ENCODE assay signal across 17 mouse cellular contexts in genomic region chr12:72674079-72674797, GRCm38 (mm10). TPM values are rescaled to one million over a fixed set of nuclear protein-coding genes. Genes with fewer than 3 reads are reported as not detected.
DNase-seq lines count a peak whose midpoint lies in the region; ATAC-seq and TF ChIP-seq lines count a peak whose summit lies in the region.
"Had no signal": no experiment of that assay in that cellular context is flagged by ENCODE, and none has a peak within 500 bp of the region (broad histone marks: within the 10 kb centered on the region; RNA-seq: fewer than 3 reads in every experiment).

No protein-coding gene starts in this region.

- H3K36me3 ChIP-seq in C2C12 (ENCODE audit: control insufficient read depth, insufficient read depth): no peaks in the 10 kb centered on the region
- H3K36me3 ChIP-seq in lung, postnatal 0 days (ENCODE audit: insufficient read depth, low read length): no peaks in the 10 kb centered on the region
- H3K36me3 ChIP-seq: limb, embryonic 10.5 days had no signal

- no peak overlapping the region for H3K4me3 ChIP-seq in C2C12 (ENCODE audit: insufficient read depth, poor library complexity, severe bottlenecking)
- no peak overlapping the region for H3K4me3 ChIP-seq in lung, postnatal 0 days (ENCODE audit: low read depth, low read length)
- H3K4me3 ChIP-seq: limb, embryonic 10.5 days had no signal

- no peak overlapping the region for H3K9ac ChIP-seq in lung, postnatal 0 days (replicated peaks; ENCODE audit: low read depth)

- peak overlapping the region; percentile 43 for H3K27ac ChIP-seq in lung, postnatal 0 days (ENCODE audit: low read length)
- H3K27ac ChIP-seq: limb, embryonic 10.5 days; macrophage had no signal

- H3K79me2 ChIP-seq in C2C12 (ENCODE audit: control insufficient read depth, insufficient read depth): no peaks in the 10 kb centered on the region

- DNase-seq in heart, adult 18-20 months: peak; percentile 26 to 41
- DNase-seq in heart, postnatal 25 days (ENCODE audit: low spot score): no peak
- peak; percentile 71 for DNase-seq in lung, postnatal 0 days (ENCODE audit: low spot score)
- no peak for DNase-seq in kidney, postnatal 25 days
- no peak for DNase-seq in left cerebral cortex, postnatal 10 days (ENCODE audit: extremely low spot score in 1 of 2, low spot score in 2 of 2)
- DNase-seq in cerebellum, adult 9-10 months: no peak
- DNase-seq: cerebellum, adult 9-11 months; gastrocnemius, postnatal 14 days; kidney, postnatal 14 days; thymus, postnatal 14 days had no signal

- peak; percentile 11; the same call in 1 of the 2 replicates for TF ChIP-seq EP300 in lung, postnatal 0 days (IDR thresholded peaks at IDR 0.05)

- H3K27me3 ChIP-seq in C2C12 (ENCODE audit: control insufficient read depth, insufficient read depth, insufficient read length): no peaks in the 10 kb centered on the region
- no peaks in the 10 kb centered on the region for H3K27me3 ChIP-seq in lung, postnatal 0 days (replicated peaks; ENCODE audit: insufficient read depth, low read length)

- no peak for TF ChIP-seq CTCF in C2C12 (IDR thresholded peaks at IDR 0.05; ENCODE audit: control insufficient read depth, insufficient read depth, insufficient read length)
- TF ChIP-seq CTCF in lung, postnatal 0 days (IDR thresholded peaks at IDR 0.05): no peak

- H3K4me2 ChIP-seq in lung, postnatal 0 days (replicated peaks; ENCODE audit: low read depth, low read length): no peak overlapping the region

- H3ac ChIP-seq in C2C12 (ENCODE audit: control insufficient read depth, insufficient read length, low read depth): no peak overlapping the region

- intact Hi-C loops in heart, postnatal 25 days (cut with DNase I): no loop called here
- intact Hi-C loops in left cerebral cortex, postnatal 10 days (cut with DNase I): no loop called here

- H3K79me3 ChIP-seq in C2C12 (ENCODE audit: low read depth): no peaks in the 10 kb centered on the region

- ATAC-seq in granulocyte monocyte progenitor cell, adult 5-6 weeks (replicated peaks; ENCODE audit: poor library complexity, severe bottlenecking): peak; percentile 78
- peak; percentile 78 for ATAC-seq in lung, postnatal 0 days
- ATAC-seq: forebrain, embryonic 14.5 days had no signal

- 0 out of 2 replicates have a peak, but pooled peaks cover 3% of the 10 kb centered on the region for H3K4me1 ChIP-seq in lung, postnatal 0 days (ENCODE audit: insufficient read depth, low read depth, low read length)
- H3K4me1 ChIP-seq: limb, embryonic 10.5 days had no signal

- no peaks in the 10 kb centered on the region for H3K9me3 ChIP-seq in lung, postnatal 0 days (ENCODE audit: low read length)
- H3K9me3 ChIP-seq: limb, embryonic 10.5 days had no signal

- WGBS in lung, postnatal 0 days: 52% methylated on average over 7 of the region's 7 CpGs

TF ChIP-seq in C2C12, 6 proteins besides CTCF, POLR2A, EP300 and RAD21:
- TF ChIP-seq FOSL1 (IDR thresholded peaks at IDR 0.05; ENCODE audit: insufficient read depth, low read length, poor library complexity, severe bottlenecking) (no peak), MAX (IDR thresholded peaks at IDR 0.05) (no peak), MYOD1 (IDR thresholded peaks at IDR 0.05; ENCODE audit: control insufficient read depth, insufficient read length, low read depth) (peak; percentile 9)

RNA-seq across cellular contexts. Expression of gene Dhrs7, which starts 9.5 kb away (rescaled TPM):
- total RNA-seq in heart, adult 18-20 months (2021): 10 to 100 TPM; 61.7 to 74.5 TPM
- total RNA-seq in heart, postnatal 25 days (2021): 10 to 100 TPM; 69.0 to 86.7 TPM
- 22.4 TPM for polyA plus RNA-seq in C2C12 (2012; fragmentation: generic; extraction: Trizol)
- 30.8 and 32.4 TPM in 2 replicates for total RNA-seq in granulocyte monocyte progenitor cell, adult 5-6 weeks (2014; fragmentation: Nextera tagmentation)
- total RNA-seq in granulocyte monocyte progenitor cell, adult 5-6 weeks (2017): 57.2 and 58.4 TPM in 2 replicates
- polyA plus RNA-seq in lung, postnatal 0 days (2015; fragmentation: Nextera tagmentation; extraction: Ambion mirVana): 102 and 111 TPM in 2 replicates
- 10 to 100 TPM; 22.9 to 30.4 TPM for total RNA-seq in left cerebral cortex, postnatal 10 days (2021)

RNA-seq across cellular contexts. Expression of gene Gm4756, which starts 24.8 kb away (rescaled TPM):
- total RNA-seq in heart, adult 18-20 months (2021): not detected
- not detected for total RNA-seq in heart, postnatal 25 days (2021)
- not detected for polyA plus RNA-seq in C2C12 (2012; fragmentation: generic; extraction: Trizol)
- not detected in 2 replicates for total RNA-seq in granulocyte monocyte progenitor cell, adult 5-6 weeks (2014; fragmentation: Nextera tagmentation)
- total RNA-seq in granulocyte monocyte progenitor cell, adult 5-6 weeks (2017): not detected in 2 replicates
- 0.15 TPM in 1 of 2 replicates, not detected in the other for polyA plus RNA-seq in lung, postnatal 0 days (2015; fragmentation: Nextera tagmentation; extraction: Ambion mirVana)
- total RNA-seq in left cerebral cortex, postnatal 10 days (2021): not detected
- total RNA-seq: adrenal gland, adult 18-20 months; gastrocnemius, postnatal 14 days had no signal
- polyA plus RNA-seq: embryonic facial prominence, embryonic 11.5 days; forebrain, embryonic 14.5 days; limb, embryonic 10.5 days; macrophage had no signal

Comparison
In these comparisons a context has a peak if more than half of its experiments do, and no peak if none do; other contexts are left out.
1. DNase-seq: peak in heart, adult 18-20 months (2 of 2) and lung, postnatal 0 days (single experiment); none in heart, postnatal 25 days (single experiment), kidney, postnatal 25 days (0 of 2), left cerebral cortex, postnatal 10 days (0 of 2) and cerebellum, adult 9-10 months (single experiment).